ENCODE assay signal across 14 mouse cellular contexts in the genomic region with DNA sequence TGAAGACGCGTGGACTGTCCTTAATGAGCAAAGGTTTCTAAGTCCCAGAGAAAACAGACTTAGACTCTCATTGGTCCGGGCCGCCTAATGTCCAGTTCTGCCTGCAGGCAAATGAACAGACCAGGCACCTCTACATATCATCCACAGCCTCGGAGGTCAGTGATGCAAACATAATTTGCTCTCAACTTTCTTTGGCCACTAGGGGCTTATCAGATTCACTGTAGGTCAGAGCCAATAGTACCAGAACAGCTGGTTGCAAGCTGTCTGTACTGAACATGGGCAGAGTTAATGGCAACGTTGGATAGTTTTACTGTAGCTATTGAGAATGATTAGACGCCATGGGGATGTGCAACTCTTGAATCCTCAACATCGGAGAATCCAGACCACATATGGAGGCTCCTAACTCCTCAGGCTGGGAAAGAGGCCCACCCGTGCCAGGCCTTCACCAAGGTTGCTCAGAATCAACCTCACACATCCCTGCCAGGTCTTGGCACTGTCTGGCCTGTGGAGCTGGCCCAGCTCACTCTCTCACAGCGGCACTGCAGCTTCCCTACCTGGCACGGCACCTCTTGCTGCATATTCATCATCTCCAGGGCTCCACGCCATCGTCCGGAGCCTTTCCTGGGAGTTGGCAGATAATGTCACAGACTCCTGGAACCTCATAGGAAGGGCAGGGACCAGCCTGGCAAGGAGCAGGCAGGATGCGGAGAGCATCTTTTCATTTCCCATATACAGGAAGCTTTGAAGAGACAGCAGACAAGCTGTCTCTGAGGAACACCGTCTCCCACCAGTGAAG.
DNase-seq lines count a peak whose midpoint lies in the region; ATAC-seq and TF ChIP-seq lines count a peak whose summit lies in the region.
"Had no signal": no experiment of that assay in that cellular context is flagged by ENCODE, and none has a peak within 500 bp of the region (broad histone marks: within the 10 kb centered on the region; RNA-seq: fewer than 3 reads in every experiment).

No protein-coding gene starts in this region.

- no peak for TF ChIP-seq EP300 in stomach, postnatal 0 days (optimal IDR thresholded peaks at IDR 0.05)

- no peak overlapping the region for H3K4me3 ChIP-seq in forebrain, postnatal 0 days (ENCODE audit: low read depth, low read length)
- H3K4me3 ChIP-seq in forebrain, embryonic 14.5 days (ENCODE audit: low read depth, low read length) = no peak overlapping the region
- no peak overlapping the region for H3K4me3 ChIP-seq in midbrain, postnatal 0 days (ENCODE audit: low read depth, low read length)
- H3K4me3 ChIP-seq in midbrain, embryonic 13.5 days (replicated peaks) = no peak overlapping the region
- no peak overlapping the region for H3K4me3 ChIP-seq in stomach, postnatal 0 days (ENCODE audit: low read depth, low read length)
- H3K4me3 ChIP-seq: left cerebral cortex, adult 2 months; midbrain, embryonic 15.5 days had no signal

- no peak overlapping the region for H3K4me2 ChIP-seq in forebrain, postnatal 0 days (ENCODE audit: low read depth)
- H3K4me2 ChIP-seq in forebrain, embryonic 14.5 days (ENCODE audit: low read length) = no peak overlapping the region
- H3K4me2 ChIP-seq in midbrain, postnatal 0 days (ENCODE audit: low read depth, low read length, poor library complexity, severe bottlenecking) = no peak overlapping the region
- no peak overlapping the region for H3K4me2 ChIP-seq in midbrain, embryonic 13.5 days (replicated peaks)
- H3K4me2 ChIP-seq in stomach, postnatal 0 days (replicated peaks; ENCODE audit: low read depth) = no peak overlapping the region
- H3K4me2 ChIP-seq: hindbrain, embryonic 14.5 days; midbrain, embryonic 15.5 days had no signal

- 66% methylated on average over 16 of the region's 16 CpGs for WGBS in forebrain, postnatal 0 days
- 86% methylated on average over 16 of the region's 16 CpGs for WGBS in forebrain, embryonic 14.5 days
- 84% methylated on average over 16 of the region's 16 CpGs for WGBS in midbrain, postnatal 0 days
- WGBS in midbrain, embryonic 13.5 days = 90% methylated on average over 16 of the region's 16 CpGs
- 80% methylated on average over 16 of the region's 16 CpGs for WGBS in stomach, postnatal 0 days

- H3K4me1 ChIP-seq in forebrain, postnatal 0 days (ENCODE audit: insufficient read depth) = no peaks in the 10 kb centered on the region
- H3K4me1 ChIP-seq in forebrain, embryonic 14.5 days (ENCODE audit: control insufficient read depth, insufficient read depth, low read length) = no peaks in the 10 kb centered on the region
- H3K4me1 ChIP-seq in midbrain, postnatal 0 days (ENCODE audit: insufficient read depth, low read length) = no peaks in the 10 kb centered on the region
- 0 out of 2 replicates have a peak, but pooled peaks cover 5% of the 10 kb centered on the region for H3K4me1 ChIP-seq in midbrain, embryonic 13.5 days (replicated peaks)
- no peaks in the 10 kb centered on the region for H3K4me1 ChIP-seq in stomach, postnatal 0 days (replicated peaks; ENCODE audit: control insufficient read depth, insufficient read depth)
- H3K4me1 ChIP-seq: midbrain, embryonic 15.5 days had no signal

- H3K27me3 ChIP-seq in forebrain, postnatal 0 days (ENCODE audit: insufficient read depth, low read length) = no peaks in the 10 kb centered on the region
- H3K27me3 ChIP-seq in forebrain, embryonic 14.5 days (replicated peaks; ENCODE audit: control insufficient read depth, insufficient read depth, low read length) = no peaks in the 10 kb centered on the region
- H3K27me3 ChIP-seq in midbrain, postnatal 0 days (ENCODE audit: insufficient read depth, low read length) = no peaks in the 10 kb centered on the region
- H3K27me3 ChIP-seq in midbrain, embryonic 13.5 days = no peaks in the 10 kb centered on the region
- H3K27me3 ChIP-seq in stomach, postnatal 0 days (ENCODE audit: control insufficient read depth, insufficient read depth, low read length) = no peaks in the 10 kb centered on the region
- H3K27me3 ChIP-seq: midbrain, embryonic 15.5 days; Patski had no signal

- H3K9me3 ChIP-seq in forebrain, postnatal 0 days (ENCODE audit: low read length) = no peaks in the 10 kb centered on the region
- H3K9me3 ChIP-seq in forebrain, embryonic 14.5 days (replicated peaks; ENCODE audit: control insufficient read depth, low read length) = no peaks in the 10 kb centered on the region
- H3K9me3 ChIP-seq in midbrain, postnatal 0 days (ENCODE audit: low read length) = no peaks in the 10 kb centered on the region
- no peaks in the 10 kb centered on the region for H3K9me3 ChIP-seq in midbrain, embryonic 13.5 days
- H3K9me3 ChIP-seq in stomach, postnatal 0 days (ENCODE audit: control insufficient read depth, low read length) = no peaks in the 10 kb centered on the region
- H3K9me3 ChIP-seq: midbrain, embryonic 15.5 days had no signal

- H3K36me3 ChIP-seq in forebrain, postnatal 0 days (ENCODE audit: insufficient read depth) = no peaks in the 10 kb centered on the region
- H3K36me3 ChIP-seq in forebrain, embryonic 14.5 days (ENCODE audit: control insufficient read depth, insufficient read depth, low read length) = no peaks in the 10 kb centered on the region
- no peaks in the 10 kb centered on the region for H3K36me3 ChIP-seq in midbrain, postnatal 0 days (ENCODE audit: insufficient read depth, low read length)
- no peaks in the 10 kb centered on the region for H3K36me3 ChIP-seq in midbrain, embryonic 13.5 days
- no peaks in the 10 kb centered on the region for H3K36me3 ChIP-seq in stomach, postnatal 0 days (ENCODE audit: control insufficient read depth, insufficient read depth, low read length)
- H3K36me3 ChIP-seq: midbrain, embryonic 15.5 days had no signal

- H3K27ac ChIP-seq in forebrain, postnatal 0 days (ENCODE audit: low read depth, low read length) = no peak overlapping the region
- H3K27ac ChIP-seq in forebrain, embryonic 14.5 days (ENCODE audit: low read depth, low read length) = no peak overlapping the region
- H3K27ac ChIP-seq in midbrain, postnatal 0 days (ENCODE audit: low read depth, low read length) = no peak overlapping the region
- no peak overlapping the region for H3K27ac ChIP-seq in midbrain, embryonic 13.5 days
- H3K27ac ChIP-seq in stomach, postnatal 0 days (replicated peaks) = no peak overlapping the region
- H3K27ac ChIP-seq: hindbrain, embryonic 14.5 days; left cerebral cortex, adult 2 months; liver, embryonic 14.5 days; midbrain, embryonic 15.5 days had no signal

- no peak overlapping the region for H3K9ac ChIP-seq in forebrain, postnatal 0 days
- H3K9ac ChIP-seq in forebrain, embryonic 14.5 days (ENCODE audit: low read length) = no peak overlapping the region
- no peak overlapping the region for H3K9ac ChIP-seq in midbrain, postnatal 0 days (replicated peaks; ENCODE audit: low read length, poor library complexity, severe bottlenecking)
- no peak overlapping the region for H3K9ac ChIP-seq in midbrain, embryonic 13.5 days (replicated peaks)
- no peak overlapping the region for H3K9ac ChIP-seq in stomach, postnatal 0 days (ENCODE audit: low read length)
- H3K9ac ChIP-seq: hindbrain, embryonic 14.5 days; liver, embryonic 14.5 days; midbrain, embryonic 15.5 days had no signal

- peak; percentile 24; the same call in 1 of the 2 replicates for TF ChIP-seq CTCF in forebrain, postnatal 0 days (IDR thresholded peaks at IDR 0.05; ENCODE audit: low read depth)
- peak; percentile 31; the same call in 1 of the 2 replicates for TF ChIP-seq CTCF in midbrain, postnatal 0 days (IDR thresholded peaks at IDR 0.05)
- peak; percentile 33 for TF ChIP-seq CTCF in stomach, postnatal 0 days (IDR thresholded peaks at IDR 0.05; ENCODE audit: low read depth)

- no peak for ATAC-seq in forebrain, postnatal 0 days
- no peak for ATAC-seq in forebrain, embryonic 14.5 days
- no peak for ATAC-seq in midbrain, postnatal 0 days (ENCODE audit: low FRiP score)
- no peak for ATAC-seq in midbrain, embryonic 13.5 days
- ATAC-seq in stomach, postnatal 0 days (ENCODE audit: low FRiP score, low TSS enrichment) = no peak
- ATAC-seq: midbrain, embryonic 15.5 days; Patski had no signal

- DNase-seq in forebrain, postnatal 0 days = peak; percentile 17
- no peak for DNase-seq in forebrain, embryonic 14.5 days (ENCODE audit: low spot score)
- peak; percentile 59 for DNase-seq in midbrain, postnatal 0 days (ENCODE audit: low spot score)
- DNase-seq in lung, adult 18-20 months = peak; percentile 23 to 51
- DNase-seq in stomach, postnatal 0 days (ENCODE audit: low spot score) = no peak
- no peak for DNase-seq in ovary, postnatal 14 days (ENCODE audit: low spot score)
- no peak for DNase-seq in testis, postnatal 14 days (ENCODE audit: low spot score)
- DNase-seq: heart, adult 18-20 months had no signal

Comparison
In these comparisons a context has a peak if more than half of its experiments do, and no peak if none do; other contexts are left out.
1. DNase-seq: peak in forebrain, postnatal 0 days (single experiment), midbrain, postnatal 0 days (single experiment) and lung, adult 18-20 months (2 of 2); none in forebrain, embryonic 14.5 days (single experiment), stomach, postnatal 0 days (single experiment), ovary, postnatal 14 days (single experiment) and testis, postnatal 14 days (single experiment).
2. Peak in every context shown above with its lines, with median percentiles within 50 percentile points of each other: CTCF ChIP-seq.